Mouse (Mus musculus) heart, embryonic 13.5 days (tissue): ENCODE measurements around the gene Cyyr1. TPM values are rescaled to one million over a fixed set of nuclear protein-coding genes. Genes with fewer than 3 reads are reported as not detected.
A peak's percentile ranks its signal among the peaks of the same experiment; 100 is the strongest.
"Not testable (repeated sequence)": the region's sequence is repeated elsewhere in the genome, so short reads cannot be mapped to it uniquely, and the experiment has no call there.

Experiments used
- ATAC-seq: fragments of 200-750 bp; cut with Nextera tagmentation; 2 replicates; pipeline ENCODE4 v1.8.0; 2017; ENCODE audit warnings: moderate TSS enrichment; ENCODE audit not compliant: insufficient number of reproducible peaks, low FRiP score, low TSS enrichment; ENCODE audit errors: extremely low read depth
- H3K27ac ChIP-seq: fragments of 300-500 bp; sonication (generic); replicated peaks from 2 replicates; pipeline ENCODE4 v1.5.1; 2015; ENCODE audit warnings: moderate library complexity, mild to moderate bottlenecking, inconsistent platforms
- H3K27me3 ChIP-seq: fragments of 300-500 bp; sonication (generic); replicated peaks from 2 replicates; pipeline ENCODE4 v1.6.1; 2015; ENCODE audit warnings: mild to moderate bottlenecking, inconsistent platforms
- H3K36me3 ChIP-seq: fragments of 300-500 bp; sonication (generic); 2 replicates; pipeline ENCODE4 v1.6.1; 2015; ENCODE audit warnings: mild to moderate bottlenecking, inconsistent platforms
- H3K4me1 ChIP-seq: fragments of 300-500 bp; sonication (generic); 2 replicates; pipeline ENCODE4 v1.6.1; 2015; ENCODE audit warnings: inconsistent platforms
- H3K4me2 ChIP-seq: fragments of 300-500 bp; sonication (generic); 2 replicates; pipeline ENCODE4 v1.6.1; 2015; ENCODE audit warnings: inconsistent platforms, mild to moderate bottlenecking, moderate library complexity
- H3K4me3 ChIP-seq: fragments of 300-500 bp; sonication (generic); 2 replicates; pipeline ENCODE4 v1.5.1; 2015; ENCODE audit warnings: moderate library complexity, mild to moderate bottlenecking, inconsistent platforms
- H3K9ac ChIP-seq: fragments of 300-500 bp; sonication (generic); 2 replicates; pipeline ENCODE4 v1.6.1; 2015; ENCODE audit warnings: inconsistent platforms, mild to moderate bottlenecking, moderate library complexity
- H3K9me3 ChIP-seq: fragments of 300-500 bp; sonication (generic); 2 replicates; pipeline ENCODE4 v1.6.1; 2016; ENCODE audit warnings: inconsistent platforms
- WGBS: fragments of 180-500 bp; shearing (Covaris S2); methylation state at CpG from one replicate; pipeline ENCODE4 v1.1.7; 2015; ENCODE audit warnings: mixed read lengths; 5-methylcytosine and 5-hydroxymethylcytosine counted together
- polyA plus RNA-seq: library from polyadenylated mRNA; unstranded; fragments of >200 nt; fragmentation: Nextera tagmentation; extraction: Ambion mirVana; gene quantifications from 2 replicates; pipeline ENCODE4 v1.2.1, GENCODE M21; 2015

Cyyr1 gene
- 3.1 and 4.1 TPM in 2 replicates for polyA plus RNA-seq

DNA sequence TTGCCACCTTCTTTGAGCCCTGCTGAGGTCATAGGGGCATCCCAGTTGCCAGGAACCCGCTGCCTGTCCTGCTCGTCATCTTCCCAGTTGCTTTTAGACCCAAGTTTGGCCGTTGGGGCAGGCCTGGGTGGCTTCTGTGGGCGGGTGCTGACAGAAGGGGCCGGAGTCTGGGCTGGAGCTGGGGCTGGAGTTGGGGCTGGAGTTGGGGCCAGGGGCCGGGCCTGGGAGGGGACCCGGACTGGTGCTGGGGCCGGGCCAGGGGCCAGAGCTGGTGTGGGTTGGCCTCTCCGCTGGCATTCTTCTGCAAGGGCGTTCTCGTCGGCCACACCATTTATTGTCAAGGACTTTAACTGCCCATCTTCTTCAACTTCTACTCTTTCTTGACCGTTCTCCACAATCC, at the start of gene Cyyr1:
Gene Cyyr1, minus strand, starts transcription at position 101 of the 400 bp plus-strand sequence.
- not testable (repeated sequence) for H3K27me3 ChIP-seq, H3K36me3 ChIP-seq, H3K9ac ChIP-seq, H3K4me1 ChIP-seq, H3K27ac ChIP-seq, H3K4me3 ChIP-seq, H3K9me3 ChIP-seq, H3K4me2 ChIP-seq, ATAC-seq
- 60% methylated on average over 13 of the region's 13 CpGs for WGBS

GRCm38 (mm10) chr16:85588844-85589243, 35.6 kb upstream of the Cyyr1 start:
- H3K4me2 ChIP-seq: no peak overlapping the region
- WGBS: 68% methylated on average over 7 of the region's 7 CpGs
- no peak overlapping the region for H3K4me3 ChIP-seq
- no peaks in the 10 kb centered on the region for H3K4me1 ChIP-seq
- H3K9ac ChIP-seq: no peak overlapping the region
- H3K9me3 ChIP-seq: no peaks in the 10 kb centered on the region
- no peaks in the 10 kb centered on the region for H3K36me3 ChIP-seq
- ATAC-seq: no peak
- no peaks in the 10 kb centered on the region for H3K27me3 ChIP-seq
- no peak overlapping the region for H3K27ac ChIP-seq

- no peak overlapping the region for H3K27ac ChIP-seq
- 85% methylated on average over 4 of the region's 4 CpGs for WGBS
These were observed 34.5 kb upstream of the Cyyr1 start for GRCm38 (mm10) chr16:85587573-85588226.

DNA sequence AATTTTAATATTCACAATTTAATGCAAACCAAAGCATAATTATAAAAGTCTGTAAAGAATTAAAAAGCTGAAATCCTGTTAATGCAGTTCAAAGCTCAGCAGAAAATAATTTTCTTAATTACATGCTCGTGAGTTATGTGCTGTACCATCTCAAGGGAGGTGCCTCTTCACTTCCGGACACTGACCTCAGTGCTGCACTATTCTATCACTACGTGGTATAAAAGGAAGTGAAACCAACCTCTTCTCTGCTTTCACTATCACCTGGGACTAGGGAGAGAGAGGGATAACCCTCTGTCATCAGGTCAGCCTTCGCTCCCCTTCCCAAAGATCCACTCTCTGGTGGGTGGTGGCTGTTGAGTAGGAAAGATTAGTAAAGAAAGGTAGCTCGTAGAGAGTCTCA, 13.3 kb upstream of the Cyyr1 start:
- H3K27me3 ChIP-seq: no peaks in the 10 kb centered on the region
- no peaks in the 10 kb centered on the region for H3K36me3 ChIP-seq
- no peak overlapping the region for H3K27ac ChIP-seq
- no peak overlapping the region for H3K4me3 ChIP-seq
- no peak overlapping the region for H3K4me2 ChIP-seq
- 67% methylated on average over 5 of the region's 5 CpGs for WGBS
- H3K9ac ChIP-seq: no peak overlapping the region
- H3K4me1 ChIP-seq: no peaks in the 10 kb centered on the region
- H3K9me3 ChIP-seq: no peaks in the 10 kb centered on the region
- no peak for ATAC-seq

More at GRCm38 (mm10) chr16:85587573-85588226, 34.5 kb upstream of the Cyyr1 start:
- Histone ChIP-seq H3K9me3 (no peaks in the 10 kb centered on the region), H3K36me3 (no peaks in the 10 kb centered on the region), H3K9ac (no peak overlapping the region), H3K4me2 (no peak overlapping the region), H3K4me3 (no peak overlapping the region), H3K27me3 (no peaks in the 10 kb centered on the region), H3K4me1 (no peaks in the 10 kb centered on the region)
- no peak for ATAC-seq

DNA sequence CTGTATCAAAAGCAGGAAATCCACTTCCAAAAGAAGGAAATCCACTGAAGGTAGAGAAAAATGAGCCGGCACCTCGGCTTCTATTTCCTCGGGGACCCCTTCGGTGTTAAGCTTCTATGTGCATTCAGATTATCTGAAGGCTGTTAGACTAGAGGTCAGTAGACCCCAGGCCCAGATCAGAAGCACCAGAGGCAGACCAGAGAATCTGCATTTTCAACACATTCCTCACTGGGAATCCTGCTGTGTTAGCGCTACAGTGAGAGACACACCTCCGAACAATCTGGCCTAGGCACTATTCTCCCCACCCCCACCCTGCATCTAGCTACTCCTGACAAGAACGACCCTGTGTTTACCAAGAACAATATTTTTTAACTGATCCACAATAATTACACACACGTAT, 641 bp upstream of the Cyyr1 start:
- Histone ChIP-seq H3K36me3 (no peaks in the 10 kb centered on the region), H3K27me3 (no peaks in the 10 kb centered on the region), H3K4me3 (no peak overlapping the region), H3K4me2 (no peak overlapping the region), H3K9me3 (no peaks in the 10 kb centered on the region), H3K27ac (no peak overlapping the region), H3K4me1 (peaks cover 9% of the 10 kb centered on the region; the same call in 1 of the 2 replicates), H3K9ac (no peak overlapping the region)
- 30% methylated on average over 8 of the region's 8 CpGs for WGBS
- ATAC-seq: no peak

DNA sequence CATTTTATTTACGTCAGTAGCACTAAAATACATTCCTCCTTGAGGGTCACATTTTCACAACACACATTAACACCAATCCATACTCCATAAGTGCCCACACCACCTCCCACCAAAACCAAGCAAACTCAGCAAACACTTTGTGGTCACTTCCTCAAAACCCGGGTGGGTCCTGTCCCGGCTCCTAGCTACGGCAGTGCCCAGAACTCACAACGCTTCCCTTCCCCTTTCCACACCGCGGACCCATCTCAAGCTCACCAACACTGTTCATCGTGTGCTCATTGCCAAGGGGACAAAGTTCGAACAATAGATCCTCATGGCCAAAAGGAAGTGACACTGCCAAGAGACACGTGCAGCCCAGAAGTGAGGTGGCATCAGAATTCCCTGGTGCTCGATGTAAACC, 1.2 kb downstream of the Cyyr1 start:
- H3K27me3 ChIP-seq, H3K4me2 ChIP-seq, ATAC-seq, H3K9me3 ChIP-seq, H3K4me3 ChIP-seq, H3K36me3 ChIP-seq, H3K27ac ChIP-seq, H3K9ac ChIP-seq, H3K4me1 ChIP-seq: not testable (repeated sequence)
- WGBS: 71% methylated on average over 1 of the region's 11 CpGs

- WGBS: 1% methylated on average over 25 of the region's 25 CpGs
- no peaks in the 10 kb centered on the region for H3K36me3 ChIP-seq
- H3K4me1 ChIP-seq: peaks cover 9% of the 10 kb centered on the region; the same call in 1 of the 2 replicates
- ATAC-seq: no peak
- H3K27ac ChIP-seq: peak overlapping the region; percentile 57
- H3K4me2 ChIP-seq: peak overlapping the region; percentile 87
- peak overlapping the region; percentile 84 for H3K9ac ChIP-seq
- no peaks in the 10 kb centered on the region for H3K9me3 ChIP-seq
- H3K4me3 ChIP-seq: peak overlapping the region; percentile 69
- no peaks in the 10 kb centered on the region for H3K27me3 ChIP-seq
These were observed 3.1 kb downstream of the Cyyr1 start for GRCm38 (mm10) chr16:85549971-85550567.

DNA sequence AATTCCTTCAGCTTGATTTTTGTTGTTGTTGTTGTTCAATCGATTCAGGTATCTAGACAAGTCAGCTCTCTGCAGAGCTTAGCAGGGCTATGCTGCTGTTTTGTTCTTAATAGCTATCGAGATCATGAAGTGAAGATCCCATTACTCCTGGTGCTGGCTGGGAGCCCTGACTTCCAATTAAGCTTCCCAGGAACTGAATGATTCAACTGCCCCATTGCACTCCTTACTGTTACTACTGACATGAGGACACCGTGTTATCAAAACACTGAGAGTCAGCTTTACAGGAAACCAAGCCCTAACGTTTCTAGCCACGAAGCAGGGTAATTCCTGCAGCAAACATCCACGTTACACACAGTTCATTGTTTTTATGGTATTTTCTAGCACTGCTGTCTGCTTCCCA, 6.7 kb downstream of the Cyyr1 start:
- Histone ChIP-seq H3K9ac (no peak overlapping the region), H3K4me3 (no peak overlapping the region), H3K9me3 (no peaks in the 10 kb centered on the region), H3K27me3 (no peaks in the 10 kb centered on the region), H3K36me3 (no peaks in the 10 kb centered on the region), H3K4me2 (peak overlapping the region; percentile 12; the same call in 1 of the 2 replicates), H3K4me1 (peaks cover 9% of the 10 kb centered on the region; the same call in 1 of the 2 replicates), H3K27ac (peak overlapping the region; percentile 63)
- 43% methylated on average over 6 of the region's 6 CpGs for WGBS
- no peak for ATAC-seq

DNA sequence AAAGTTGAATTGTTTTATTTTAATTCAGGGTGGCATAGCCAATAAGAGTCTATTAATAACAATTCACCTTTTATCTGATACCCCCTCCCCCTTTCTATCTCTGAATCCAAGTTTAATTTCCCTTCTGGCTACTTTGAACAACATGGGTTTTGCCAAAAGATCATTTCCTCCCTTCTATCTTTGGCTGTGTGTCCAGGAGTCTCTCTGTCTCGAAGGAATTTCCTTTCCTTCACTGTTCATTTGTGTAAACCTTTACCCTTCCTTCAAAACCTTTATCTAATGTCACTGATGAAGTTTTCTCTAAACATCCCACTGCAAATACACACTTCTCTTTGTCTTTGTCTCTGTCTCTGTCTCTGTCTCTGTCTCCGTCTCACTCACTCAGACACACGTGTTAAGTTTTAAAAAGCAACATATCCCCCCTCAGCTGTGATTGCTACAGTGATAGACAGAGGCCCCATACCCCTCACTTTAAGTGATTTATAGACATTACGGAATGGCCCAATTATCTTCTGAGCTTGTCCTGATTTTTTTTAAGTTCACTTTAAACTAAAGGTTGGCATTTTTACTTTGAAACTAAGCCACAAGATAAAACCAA, 11.4 kb downstream of the Cyyr1 start:
- H3K9me3 ChIP-seq: no peaks in the 10 kb centered on the region
- H3K27ac ChIP-seq: peak overlapping the region; percentile 32; the same call in 1 of the 2 replicates
- no peak overlapping the region for H3K4me3 ChIP-seq
- H3K4me2 ChIP-seq: no peak overlapping the region
- no peak for ATAC-seq
- 48% methylated on average over 4 of the region's 4 CpGs for WGBS
- H3K4me1 ChIP-seq: 0 out of 2 replicates have a peak, but pooled peaks cover 2% of the 10 kb centered on the region
- no peaks in the 10 kb centered on the region for H3K27me3 ChIP-seq
- no peaks in the 10 kb centered on the region for H3K36me3 ChIP-seq
- H3K9ac ChIP-seq: no peak overlapping the region

DNA sequence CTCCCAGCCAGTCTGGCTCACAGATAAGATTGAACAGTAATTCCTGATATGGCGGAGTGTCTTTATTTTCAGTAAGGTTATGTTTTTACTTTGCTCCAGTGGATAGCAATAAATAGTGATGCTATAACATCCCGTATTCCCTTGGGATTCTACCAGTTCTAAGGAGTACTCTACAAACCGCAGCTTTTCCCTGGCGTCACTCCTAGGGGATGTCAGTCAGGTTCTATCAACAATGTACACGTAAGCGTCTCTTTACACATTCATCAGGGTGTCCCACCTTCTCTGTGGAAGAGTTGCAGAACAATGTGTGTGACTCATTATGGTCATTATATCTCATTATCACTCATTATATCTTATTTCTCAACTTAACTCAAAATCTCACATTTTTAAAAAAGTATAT, 12.2 kb downstream of the Cyyr1 start:
- no peak for ATAC-seq
- 78% methylated on average over 6 of the region's 6 CpGs for WGBS
- Histone ChIP-seq H3K9ac (no peak overlapping the region), H3K4me3 (no peak overlapping the region), H3K4me1 (0 out of 2 replicates have a peak, but pooled peaks cover 4% of the 10 kb centered on the region), H3K27me3 (no peaks in the 10 kb centered on the region), H3K36me3 (no peaks in the 10 kb centered on the region), H3K9me3 (no peaks in the 10 kb centered on the region), H3K27ac (no peak overlapping the region), H3K4me2 (no peak overlapping the region)

GRCm38 (mm10) chr16:85538367-85538766, 14.8 kb downstream of the Cyyr1 start:
- H3K4me3 ChIP-seq: no peak overlapping the region
- H3K27ac ChIP-seq: 0 out of 2 replicates have a peak overlapping the region, but pooled peaks have one; percentile 20
- H3K9ac ChIP-seq: no peak overlapping the region
- H3K36me3 ChIP-seq: no peaks in the 10 kb centered on the region
- no peak for ATAC-seq
- H3K4me1 ChIP-seq: 0 out of 2 replicates have a peak, but pooled peaks cover 4% of the 10 kb centered on the region
- no peak overlapping the region for H3K4me2 ChIP-seq
- 61% methylated on average over 5 of the region's 5 CpGs for WGBS
- no peaks in the 10 kb centered on the region for H3K27me3 ChIP-seq
- no peaks in the 10 kb centered on the region for H3K9me3 ChIP-seq
